Mouse (Mus musculus): ENCODE data around the gene Neurog1.

Neurog1 gene

DNA sequence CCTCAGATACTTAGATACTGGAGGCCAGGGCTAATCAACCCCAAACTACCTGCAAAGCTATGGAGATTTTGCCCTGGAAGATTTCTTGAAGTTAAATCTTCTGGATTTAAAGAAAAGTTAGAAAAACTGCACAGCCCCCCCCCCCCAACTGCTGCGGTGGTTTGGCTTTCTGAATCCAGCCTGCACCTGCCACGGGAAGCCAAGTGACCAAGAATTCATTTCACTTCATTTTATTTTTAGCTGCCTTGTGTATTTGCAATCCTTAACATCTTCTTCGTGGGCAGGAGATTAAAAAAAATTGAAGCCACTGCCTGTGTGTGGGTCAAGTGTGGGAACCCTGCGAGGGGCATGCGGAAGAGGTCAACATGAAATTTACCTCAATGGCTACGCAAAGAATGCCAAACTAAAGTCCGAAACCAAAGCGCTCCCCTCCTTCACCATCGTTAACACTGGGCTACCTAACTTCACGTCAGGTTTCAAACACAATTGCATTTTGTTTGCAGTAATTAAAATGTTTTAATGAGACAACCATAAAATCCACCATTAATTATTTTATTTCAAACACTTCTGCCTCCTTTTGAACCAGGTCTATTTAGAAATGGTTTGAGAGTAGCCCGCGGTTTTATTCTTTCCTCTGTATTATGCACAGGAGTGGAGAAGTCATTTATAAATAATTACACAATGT lies 5.6 kb upstream of the Neurog1 start:
- DNase-seq: no peak

DNA sequence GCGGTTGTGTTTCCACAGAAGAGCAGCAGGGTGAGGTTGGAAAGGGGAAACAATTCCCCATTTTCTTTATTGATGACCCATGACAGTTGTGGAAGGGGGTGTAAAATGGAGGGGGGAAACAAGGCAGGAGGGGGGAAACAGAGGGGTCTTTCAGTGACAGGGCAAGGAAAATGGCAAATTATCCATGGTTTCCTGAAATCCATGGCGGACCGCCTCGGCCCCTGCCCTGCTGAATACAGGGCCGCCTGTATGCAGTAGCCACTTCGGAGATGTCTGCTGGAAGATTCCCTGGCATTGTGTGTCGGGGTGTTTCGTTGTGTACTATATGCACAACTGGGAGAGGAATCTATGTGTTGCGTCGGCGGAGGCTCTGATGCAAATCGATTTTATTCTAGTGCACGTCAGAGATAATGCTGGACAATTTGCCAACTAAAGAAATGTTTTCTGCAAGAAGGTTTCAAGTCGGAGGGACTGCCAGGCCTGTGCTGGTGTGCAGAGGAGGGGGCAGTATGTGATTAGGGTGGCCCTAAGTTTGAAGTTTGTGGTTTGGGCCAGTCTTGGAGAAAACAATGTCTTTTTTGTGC lies 4.8 kb upstream of the Neurog1 start:
- no peak for DNase-seq

DNA sequence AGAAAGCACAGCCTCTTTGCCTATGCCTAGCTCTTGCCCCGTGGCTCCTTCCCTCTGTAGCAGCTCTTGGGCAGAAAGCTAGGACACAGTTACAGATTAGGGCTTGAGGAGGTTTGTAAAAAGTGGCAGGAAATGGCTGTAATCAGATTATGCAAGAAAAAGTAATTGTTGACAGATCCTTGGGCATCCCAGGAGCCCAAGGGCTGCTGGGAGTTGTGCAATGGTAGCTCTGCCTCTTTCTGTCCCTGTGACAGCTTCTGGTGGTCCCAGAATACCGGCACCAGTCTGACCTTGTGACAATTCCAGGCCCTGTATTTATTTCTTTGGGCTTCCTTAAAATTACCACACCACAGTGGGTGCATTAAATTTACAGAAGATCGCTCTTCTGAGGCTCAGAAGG lies 1.4 kb upstream of the Neurog1 start:
- no peak for DNase-seq

DNA sequence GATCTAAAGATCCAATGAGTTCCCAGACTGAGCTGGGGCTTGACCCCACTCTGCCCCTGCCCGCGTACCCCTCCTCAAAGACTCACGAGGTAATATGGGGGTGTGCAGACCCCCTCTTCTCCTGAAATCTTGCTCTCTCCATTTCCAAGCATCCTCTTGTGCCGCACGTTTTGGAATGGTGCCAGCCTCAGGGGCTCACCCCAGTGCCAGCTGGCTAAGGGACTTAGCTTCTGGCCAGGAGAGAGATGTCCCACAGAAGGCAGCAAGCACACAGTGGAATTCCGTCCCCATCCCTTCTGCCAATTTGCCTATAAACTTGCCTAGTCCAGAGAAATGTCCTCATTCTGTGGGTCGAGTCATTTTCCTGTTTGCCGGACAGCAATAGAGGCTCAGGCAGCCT lies 820 bp upstream of the Neurog1 start:
- DNase-seq: no peak

DNA sequence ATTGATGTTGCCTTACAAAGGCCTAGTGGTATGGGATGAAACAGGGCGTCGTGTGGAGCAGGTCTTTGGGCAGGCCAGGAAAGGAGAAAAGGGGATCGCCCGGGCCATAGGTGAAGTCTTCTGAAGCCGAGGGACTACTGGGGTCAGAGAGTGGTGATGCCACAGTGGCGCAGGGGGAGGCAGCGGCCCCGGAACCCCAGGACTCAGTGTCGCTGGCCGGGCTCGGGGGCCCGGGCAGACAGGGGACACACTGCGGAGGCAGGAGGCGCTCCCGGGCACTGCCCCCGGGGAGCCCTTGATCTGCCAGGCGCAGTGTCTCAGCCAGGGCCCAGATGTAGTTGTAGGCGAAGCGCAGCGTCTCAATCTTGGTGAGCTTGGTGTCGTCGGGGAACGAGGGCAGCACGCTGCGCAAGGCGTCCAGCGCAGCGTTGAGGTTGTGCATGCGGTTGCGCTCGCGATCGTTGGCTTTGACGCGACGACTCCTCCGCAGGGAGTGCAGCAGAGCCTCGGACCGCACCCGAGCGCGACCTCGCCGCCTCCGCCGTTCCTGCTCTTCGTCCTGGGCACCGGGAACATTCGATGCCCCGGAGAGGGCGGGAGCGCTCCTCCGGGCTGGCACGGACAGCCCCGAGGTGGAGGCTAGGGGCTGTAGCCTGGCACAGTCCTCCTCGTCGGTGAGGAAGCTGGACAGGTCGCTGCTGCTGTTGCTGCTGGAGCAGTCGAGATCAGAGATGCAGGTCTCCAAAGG lies 613 bp downstream of the Neurog1 start:
- DNase-seq: no peak

DNA sequence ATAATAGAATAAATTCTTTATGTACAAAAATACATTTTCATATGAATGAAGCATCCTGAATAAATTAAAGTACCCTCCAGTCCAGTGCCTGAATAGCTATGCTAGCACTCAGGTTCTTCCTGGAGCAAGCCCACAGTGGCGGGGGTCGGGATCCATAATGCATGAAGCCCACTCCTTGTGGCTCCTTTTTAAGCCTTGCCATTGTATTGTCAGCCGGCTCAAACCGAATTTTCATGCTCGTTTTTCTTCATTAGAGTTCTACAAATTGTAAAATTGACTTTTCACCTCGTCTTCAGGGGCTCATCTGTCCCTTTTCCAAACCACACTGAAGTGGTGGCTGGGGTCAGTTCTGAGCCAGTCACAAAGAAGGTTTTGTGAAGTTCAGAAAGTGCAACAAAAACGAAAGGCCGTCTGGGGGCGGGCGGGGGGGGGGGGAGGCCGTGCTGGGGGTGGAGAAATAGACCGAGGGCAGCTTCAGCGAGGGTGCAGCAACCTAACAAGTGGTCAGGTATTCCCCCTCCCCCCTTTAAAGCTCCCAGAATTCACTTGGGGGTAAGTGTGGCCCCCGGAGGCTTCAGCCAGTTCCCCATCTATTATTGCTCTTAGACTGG lies 1.3 kb downstream of the Neurog1 start:
- DNase-seq: no peak

DNA sequence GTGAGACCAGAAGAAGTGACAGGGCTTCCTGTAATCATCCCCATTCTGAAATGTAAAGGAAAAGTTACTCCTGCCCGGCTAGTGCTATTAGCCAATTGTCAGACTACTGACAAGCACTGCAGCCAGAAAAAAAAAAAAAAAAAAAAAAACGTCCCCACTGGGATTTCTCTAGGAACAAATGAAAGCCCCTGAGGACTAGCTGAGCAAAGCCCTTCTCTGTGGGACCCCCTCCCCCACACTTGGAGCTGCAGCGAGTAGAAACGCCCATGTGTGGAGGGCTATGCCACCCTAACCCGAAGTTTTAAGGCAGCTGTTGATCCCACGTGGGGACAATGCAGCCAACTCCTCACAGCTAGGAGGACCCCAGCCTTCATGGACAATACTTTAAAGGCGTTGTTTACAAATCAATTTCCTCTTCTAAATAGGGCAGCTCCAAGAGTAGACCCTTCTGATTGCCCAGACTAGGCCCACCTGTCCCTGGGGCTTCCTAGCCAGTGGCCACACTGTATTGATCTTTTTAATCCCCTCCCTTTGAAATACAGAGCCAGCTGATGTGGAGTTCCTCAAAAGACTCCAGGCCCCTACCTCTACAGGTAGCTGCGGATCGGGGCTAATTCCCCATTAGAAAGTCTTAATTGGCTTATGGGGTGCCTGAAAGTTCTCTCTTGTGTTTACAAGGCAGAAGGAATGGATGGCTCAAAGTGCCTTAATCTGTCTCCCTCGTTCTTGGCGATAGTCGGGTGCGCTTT lies 2.2 kb downstream of the Neurog1 start:
- no peak for DNase-seq

DNA sequence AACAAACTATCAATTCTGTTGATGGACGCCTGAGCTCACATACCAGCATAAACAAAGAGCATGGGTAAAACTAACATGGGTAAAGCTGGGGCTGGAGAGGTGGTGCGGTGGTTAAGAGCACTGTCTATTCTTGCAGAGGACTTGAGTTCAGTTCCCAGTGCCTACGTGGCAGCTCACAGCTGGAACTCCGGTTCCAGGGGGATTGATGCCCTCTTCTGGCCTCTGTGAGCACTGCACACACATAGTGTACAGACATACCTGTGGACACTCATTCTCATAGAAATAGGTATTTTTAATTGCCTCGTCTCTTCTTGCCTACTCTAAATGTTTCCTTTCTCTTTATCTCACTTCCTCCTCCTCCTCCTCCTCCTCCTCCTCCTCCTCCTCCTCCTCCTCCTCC lies 8.9 kb downstream of the Neurog1 start:
- DNase-seq: no peak

DNA sequence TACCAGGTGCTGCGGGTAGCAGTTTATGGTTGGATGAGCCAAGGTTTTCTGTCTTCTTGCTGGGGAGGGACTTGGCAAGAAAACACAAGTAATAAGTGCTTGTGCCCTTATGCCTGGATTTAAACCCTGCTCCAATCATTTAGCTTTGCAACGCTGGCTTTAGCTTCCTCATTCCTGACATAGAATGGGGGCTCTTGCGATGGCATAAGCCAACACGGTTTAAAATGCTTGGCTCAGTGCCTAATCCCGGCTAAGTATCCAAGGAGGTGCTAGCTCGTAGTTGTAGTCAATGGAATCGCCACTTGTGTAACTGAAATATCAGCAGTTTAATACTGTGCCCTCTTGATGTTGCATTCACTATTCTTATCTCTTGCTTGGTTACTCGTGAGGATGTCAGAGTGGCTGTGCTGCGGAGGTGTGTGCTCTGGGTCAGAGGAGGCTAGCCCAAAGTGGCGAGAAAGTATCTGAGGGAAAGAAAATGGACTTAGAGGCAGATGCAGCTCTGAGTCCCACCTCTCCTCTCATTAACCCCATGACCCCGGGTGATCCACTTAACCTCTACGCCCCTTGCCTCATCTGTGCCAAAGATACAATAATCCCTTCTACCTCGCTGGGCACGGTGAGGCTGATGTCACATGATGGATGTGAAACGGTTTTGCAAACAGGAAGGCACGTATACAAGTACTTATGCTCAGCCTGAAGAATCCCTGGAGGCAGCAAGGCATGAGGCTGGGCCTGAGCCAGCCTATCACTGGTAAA lies 11.8 kb downstream of the Neurog1 start:
- no peak for DNase-seq

DNA sequence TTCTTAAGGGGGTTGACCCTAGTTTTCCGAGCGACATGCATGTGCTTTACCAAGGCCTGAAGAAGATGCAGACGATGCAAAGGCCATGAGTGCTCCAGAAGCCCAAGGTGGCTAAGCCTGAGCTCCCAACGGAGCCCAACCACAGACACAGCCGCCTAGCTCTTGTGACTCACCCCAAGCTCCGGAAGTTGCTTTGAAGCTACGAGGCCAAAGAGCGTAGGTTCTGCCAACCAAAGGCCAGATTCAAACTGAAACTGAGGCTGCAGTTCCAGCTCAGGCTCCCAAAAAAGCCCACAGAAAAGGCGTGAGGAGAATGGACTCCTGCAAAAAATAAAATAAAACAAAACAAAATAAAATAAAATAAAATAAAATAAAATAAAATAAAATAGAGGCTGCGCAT lies 14.1 kb downstream of the Neurog1 start:
- DNase-seq: no peak

DNA sequence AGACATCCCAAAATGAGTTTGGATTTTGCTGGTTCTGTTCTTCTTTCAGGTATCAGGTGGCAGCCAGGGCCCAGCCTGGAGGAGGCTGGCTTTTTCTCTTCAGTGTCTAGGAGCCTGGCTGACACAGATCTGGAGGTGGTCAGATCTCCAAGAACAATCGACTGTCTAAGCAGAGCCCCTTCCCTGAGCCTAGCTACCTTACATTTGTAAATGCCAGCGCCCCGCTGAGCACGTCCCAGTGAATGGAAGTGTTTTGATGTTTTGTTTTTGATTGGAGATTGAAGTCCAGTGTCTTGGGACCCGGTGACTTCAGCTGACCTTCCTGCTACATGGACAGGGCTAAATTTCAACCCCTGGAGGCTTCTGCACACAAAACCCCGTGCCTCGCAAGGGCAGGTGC lies 15.8 kb downstream of the Neurog1 start:
- DNase-seq: no peak

DNA sequence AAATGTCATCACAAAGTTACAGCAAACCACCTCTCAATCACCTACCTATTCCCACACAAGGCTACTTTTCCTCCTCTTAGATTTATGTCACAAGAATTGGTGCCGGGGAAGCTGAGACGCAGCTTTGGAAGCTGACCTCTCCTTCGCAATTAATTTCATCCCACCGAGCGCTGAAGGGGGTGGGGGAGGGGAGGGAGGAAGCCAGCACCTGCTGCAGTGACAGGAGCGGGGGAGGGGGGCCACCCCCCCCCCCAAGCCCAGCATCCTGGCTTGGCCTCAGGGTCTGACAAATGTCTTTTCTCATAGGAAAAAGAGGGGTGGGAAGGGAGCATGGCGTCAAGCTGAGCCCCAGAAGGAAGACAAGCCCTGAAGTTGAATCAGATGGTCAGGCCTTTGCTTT lies 23.2 kb downstream of the Neurog1 start:
- no peak for DNase-seq

DNA sequence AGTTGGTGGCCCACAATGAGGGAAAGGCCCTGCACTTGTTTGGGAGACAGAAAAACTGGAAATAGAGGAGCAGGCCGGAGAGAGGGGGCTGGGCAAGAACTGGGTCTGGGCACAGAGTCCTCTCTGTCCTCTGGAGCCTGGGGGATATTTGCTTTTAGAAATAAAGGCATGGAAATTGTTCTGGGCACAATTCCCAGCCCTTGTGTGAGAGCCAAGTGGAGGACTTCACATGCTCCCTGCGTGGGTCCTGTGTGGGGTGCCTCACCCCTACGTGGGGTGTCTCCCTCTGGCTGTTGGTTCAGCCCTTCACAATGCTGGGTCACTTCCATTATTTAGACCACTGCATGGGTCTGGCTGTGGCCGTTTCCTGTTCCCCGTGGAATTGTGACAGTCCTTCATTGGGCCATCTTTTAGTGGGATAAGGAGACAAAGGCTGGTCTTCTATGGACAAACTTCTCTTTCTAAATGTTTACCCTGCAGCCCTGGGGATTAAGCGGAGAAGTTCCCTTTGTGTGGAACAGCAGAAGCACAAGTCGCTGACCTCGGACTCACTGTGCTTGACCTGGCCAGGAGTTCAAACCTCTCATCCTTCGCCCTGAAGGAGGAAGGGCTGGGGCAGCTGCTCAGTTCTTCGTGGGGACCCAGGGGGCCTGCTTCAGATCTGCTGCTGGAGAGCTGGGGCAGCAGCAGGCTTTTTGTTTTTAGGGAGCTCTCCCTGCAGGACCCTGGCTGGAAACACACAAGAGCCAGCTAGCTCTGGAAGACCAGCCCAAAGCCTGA lies 25.6 kb downstream of the Neurog1 start:
- peak; percentile 22 for DNase-seq

DNA sequence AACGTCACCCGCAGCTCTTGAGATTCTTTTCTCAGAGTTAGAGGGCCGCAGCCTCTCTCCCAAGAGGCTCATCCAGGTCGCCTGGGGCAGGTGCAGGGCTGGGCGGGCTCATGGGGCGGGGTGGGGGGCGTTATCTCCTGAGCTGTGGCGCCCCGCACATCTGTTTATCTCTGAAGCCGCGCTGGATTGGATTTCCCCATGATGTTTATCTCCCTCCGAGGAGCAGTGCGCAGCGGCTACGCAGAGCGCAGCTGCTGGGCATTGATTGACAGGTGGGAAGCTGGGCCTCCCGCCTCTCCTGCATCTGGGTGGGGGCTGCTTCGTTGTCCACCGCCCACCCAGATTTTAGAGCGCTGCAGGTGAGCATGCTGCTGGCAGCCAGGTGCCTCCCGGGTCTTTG lies 28.3 kb downstream of the Neurog1 start:
- DNase-seq: no peak

DNA sequence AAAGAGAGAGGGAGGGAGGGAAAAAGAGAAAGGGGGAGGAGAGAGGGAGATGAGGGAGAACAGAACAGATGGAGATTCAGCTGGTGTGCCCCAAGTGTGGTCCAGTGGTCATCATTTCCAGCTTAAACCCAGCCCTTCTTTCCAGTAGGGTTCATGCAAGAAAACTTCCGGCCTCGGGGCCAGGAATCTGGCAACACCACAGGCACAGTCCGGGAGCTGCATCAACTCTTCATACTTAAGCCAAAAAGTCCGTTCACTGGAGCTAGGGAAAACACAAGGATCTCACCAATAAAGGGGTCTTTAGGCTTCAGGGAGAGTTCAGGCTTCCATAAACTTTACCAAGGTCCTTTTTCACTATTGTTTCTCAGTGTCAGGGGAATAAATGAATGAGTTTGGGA lies 29.1 kb downstream of the Neurog1 start:
- peak; percentile 13 for DNase-seq

DNA sequence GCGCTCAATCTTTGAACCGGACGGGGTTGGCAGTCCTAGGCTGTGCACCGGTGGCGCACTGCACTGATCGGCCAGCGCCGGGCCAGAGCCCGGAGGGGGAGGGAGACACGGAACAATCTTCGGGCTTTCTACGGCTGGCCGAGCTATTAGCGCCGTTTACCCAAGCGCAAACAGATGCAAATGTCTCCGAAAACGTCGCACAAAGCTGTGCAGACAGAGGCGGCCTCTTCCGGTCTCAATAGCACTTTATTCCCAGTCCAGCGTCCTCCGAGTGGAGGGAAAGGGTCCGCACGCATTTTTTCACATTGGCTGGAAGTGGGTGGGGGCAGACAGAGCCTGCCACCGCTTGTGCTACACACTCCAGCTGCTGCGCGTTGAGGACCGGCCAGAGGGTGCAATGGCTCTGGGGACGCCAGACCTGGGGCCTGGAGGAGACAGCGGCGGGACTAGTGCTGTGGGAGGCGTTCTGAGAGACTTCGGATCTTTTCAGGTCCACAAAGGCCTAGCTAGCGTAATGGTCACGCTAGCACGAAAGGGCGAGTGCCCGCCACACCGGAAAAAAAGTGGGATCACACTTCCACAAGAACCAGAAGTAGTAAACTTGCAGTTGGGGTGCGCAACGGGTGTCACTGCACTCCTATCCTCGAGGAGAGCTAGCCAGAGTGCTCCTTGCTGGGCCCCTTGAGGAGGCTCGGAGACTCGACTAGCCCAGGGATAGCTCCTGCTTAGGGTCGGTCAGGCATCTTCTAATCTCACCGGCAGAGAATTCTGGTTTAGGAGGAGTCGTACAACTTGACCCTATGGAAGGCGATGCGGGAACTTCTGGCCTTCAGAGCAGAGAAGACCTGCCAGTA lies 29.7 kb downstream of the Neurog1 start:
- peak; percentile 13 for DNase-seq

DNA sequence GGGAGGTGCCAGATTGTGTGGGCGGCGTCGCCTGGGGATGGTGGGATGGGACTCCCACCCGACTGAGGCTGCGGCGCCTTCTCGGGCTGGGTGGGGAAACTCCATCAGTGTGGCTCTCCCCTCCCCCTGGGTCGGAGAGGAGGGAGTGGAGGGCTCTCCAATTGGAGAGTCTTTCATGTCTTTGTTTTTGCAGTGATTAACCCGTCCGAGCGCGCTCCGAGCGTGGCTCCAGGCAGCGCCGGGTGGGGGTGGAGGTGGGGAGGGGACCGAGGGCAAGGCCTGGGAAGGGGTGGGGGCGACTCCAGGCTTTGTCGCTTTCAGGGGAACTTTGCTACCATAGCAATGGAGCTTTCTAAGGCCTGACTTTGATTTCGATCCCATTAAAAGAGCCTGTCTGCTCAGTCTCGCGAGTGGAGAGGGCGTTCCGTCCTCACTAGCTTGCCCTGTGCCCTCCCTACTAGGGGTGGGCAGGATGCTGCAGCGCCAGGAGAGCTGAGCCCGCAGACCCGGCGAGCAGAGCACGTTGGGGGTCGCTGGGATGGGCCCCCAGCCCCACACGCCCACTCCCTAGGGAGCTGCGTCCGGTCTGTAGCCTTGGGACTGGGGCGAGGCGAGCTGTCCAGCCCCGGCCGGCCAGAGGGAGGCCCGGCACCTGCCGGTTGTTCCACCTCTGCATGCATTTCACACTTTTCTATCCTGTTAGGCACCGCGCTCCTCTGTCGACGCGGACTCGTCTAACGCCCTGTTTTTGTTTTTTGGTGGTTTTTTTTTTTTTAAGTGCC lies 30.6 kb downstream of the Neurog1 start:
- peak; percentile 10 for DNase-seq

DNA sequence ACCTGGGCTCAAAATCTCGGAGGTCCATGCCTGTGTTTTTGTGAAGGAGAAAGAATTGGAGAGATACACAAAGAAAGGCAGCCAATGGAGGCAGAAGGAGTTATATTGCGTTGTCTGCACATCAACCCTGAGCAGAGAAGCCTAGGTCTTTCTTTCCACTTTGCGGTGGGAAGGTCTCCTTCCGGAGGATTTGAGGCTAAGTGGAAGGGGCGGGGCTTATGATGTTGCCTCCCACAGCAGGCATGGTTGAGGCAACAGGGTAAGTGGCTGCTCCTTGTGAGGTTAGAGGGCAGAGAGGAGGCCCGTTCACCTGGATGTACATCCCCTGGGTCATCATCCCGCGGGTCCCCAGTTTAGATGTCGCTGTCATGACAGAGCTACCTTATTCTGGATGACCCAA lies 32.7 kb downstream of the Neurog1 start:
- no peak for DNase-seq

DNA sequence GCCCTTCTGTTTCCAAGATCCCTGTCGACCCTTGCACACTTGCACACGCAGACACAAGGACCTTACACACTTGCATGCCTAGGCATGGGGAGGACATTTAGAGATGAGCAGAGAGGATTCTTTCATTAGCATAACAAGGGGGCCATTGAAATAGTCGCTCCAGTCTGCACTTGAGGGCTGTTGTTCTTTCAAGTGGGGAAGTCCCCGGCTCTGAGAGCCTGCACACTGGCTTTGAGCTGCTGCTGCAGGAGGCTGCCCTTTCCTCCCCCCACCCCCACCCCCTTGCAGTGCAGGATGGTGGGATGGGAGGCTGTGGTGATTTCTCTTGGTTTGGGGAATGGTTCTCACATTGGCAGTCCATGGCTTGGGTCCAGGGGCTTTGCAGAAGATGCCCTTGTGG lies 35.9 kb downstream of the Neurog1 start:
- no peak for DNase-seq

DNA sequence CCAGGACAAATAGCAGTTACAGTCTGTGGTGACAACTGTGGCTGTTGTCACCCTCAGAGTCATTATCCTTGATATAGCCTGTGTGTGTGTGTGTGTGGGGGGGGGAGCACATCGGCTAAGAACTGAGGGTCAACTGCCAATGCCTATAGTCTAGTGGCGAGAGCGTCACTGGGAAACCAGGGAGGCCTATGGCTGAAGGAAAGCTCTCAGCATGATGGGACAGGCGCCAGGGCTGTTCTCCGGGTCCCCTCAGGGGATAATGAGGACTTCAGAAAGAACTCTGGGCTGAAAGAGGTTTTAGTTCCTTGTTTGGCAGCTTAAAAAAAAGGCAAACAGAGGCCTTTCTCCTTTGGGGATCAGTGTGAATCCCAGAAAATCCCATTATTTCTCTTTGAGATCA lies 37.3 kb downstream of the Neurog1 start:
- no peak for DNase-seq

Data from lung, postnatal 10 days (tissue).